Mouse (Mus musculus) lung, embryonic 16.5 days (tissue): Measurements from ENCODE around the gene Scg2. TPM values are rescaled to one million over a fixed set of nuclear protein-coding genes. Genes with fewer than 3 reads are reported as not detected.

Experiments used
- ATAC-seq: fragments of 200-750 bp; cut with Nextera tagmentation; 2 replicates; pipeline ENCODE4 v1.8.0; 2017; ENCODE audit warnings: low read depth, mild to moderate bottlenecking, moderate library complexity
- H3K27ac ChIP-seq: fragments of 300-500 bp; sonication (generic); 2 replicates; pipeline ENCODE4 v1.5.1; 2014; ENCODE audit warnings: mild to moderate bottlenecking, control low read depth, low read length
- H3K27me3 ChIP-seq: fragments of 300-500 bp; sonication (generic); 2 replicates; pipeline ENCODE4 v1.6.1; 2014; ENCODE audit warnings: low read depth, low read length, mixed read lengths; ENCODE audit not compliant: control insufficient read depth, insufficient read depth
- H3K36me3 ChIP-seq: fragments of 300-500 bp; sonication (generic); 2 replicates; pipeline ENCODE4 v1.6.1; 2014; ENCODE audit warnings: low read length; ENCODE audit not compliant: control insufficient read depth, insufficient read depth
- H3K4me1 ChIP-seq: fragments of 300-500 bp; sonication (generic); replicated peaks from 2 replicates; pipeline ENCODE4 v1.6.1; 2014; ENCODE audit warnings: low read length, mixed read lengths; ENCODE audit not compliant: control insufficient read depth, insufficient read depth
- H3K4me2 ChIP-seq: fragments of 300-500 bp; sonication (generic); 2 replicates; pipeline ENCODE4 v1.6.1; 2014; ENCODE audit warnings: low read depth, low read length, control low read depth
- H3K4me3 ChIP-seq: fragments of 300-500 bp; sonication (generic); 2 replicates; pipeline ENCODE4 v1.5.1; 2014; ENCODE audit warnings: mild to moderate bottlenecking, low read length, control low read depth
- H3K9ac ChIP-seq: fragments of 300-500 bp; sonication (generic); 2 replicates; pipeline ENCODE4 v1.6.1; 2014; ENCODE audit warnings: low read length, control low read depth
- H3K9me3 ChIP-seq: fragments of 300-500 bp; sonication (generic); 2 replicates; pipeline ENCODE4 v1.6.1; 2016; ENCODE audit warnings: low read length; ENCODE audit not compliant: control insufficient read depth
- WGBS: fragments of 180-500 bp; shearing (Covaris S2); extraction: QIAGEN DNeasy Blood & Tissue Kit; methylation state at CpG from one replicate; pipeline ENCODE4 v1.1.7; 2014; 5-methylcytosine and 5-hydroxymethylcytosine counted together
- polyA plus RNA-seq: library from polyadenylated mRNA; unstranded; fragments of >200 nt; fragmentation: Nextera tagmentation; extraction: Ambion mirVana; gene quantifications from 2 replicates; pipeline ENCODE4 v1.2.1, GENCODE M21; 2015

Scg2 gene
- polyA plus RNA-seq, result 0.65 and 1.5 TPM in 2 replicates

- Histone ChIP-seq H3K4me1 (no peaks in the 10 kb centered on the region), H3K27me3 (no peaks in the 10 kb centered on the region), H3K4me2 (no peak within 1 kb of the TSS), H3K9ac (no peak within 1 kb of the TSS), H3K36me3 (no peaks in the 10 kb centered on the region), H3K4me3 (no peak within 1 kb of the TSS), H3K9me3 (no peaks in the 10 kb centered on the region), H3K27ac (no peak within 1 kb of the TSS)
- ATAC-seq, result peak; percentile 90
- WGBS, result 13% methylated on average over 22 of the region's 22 CpGs
Observed at GRCm38 (mm10) chr1:79439609-79440308, at the start of gene Scg2. Gene Scg2, minus strand, starts transcription at chr1:79440120.

GRCm38 (mm10) chr1:79485546-79485945 is 45.6 kb upstream of the Scg2 start:
- 75% methylated on average over 6 of the region's 6 CpGs for WGBS

GRCm38 (mm10) chr1:79470856-79471255 is 30.9 kb upstream of the Scg2 start:
- Histone ChIP-seq H3K4me2 (no peak overlapping the region), H3K9me3 (no peaks in the 10 kb centered on the region), H3K4me3 (no peak overlapping the region), H3K27ac (no peak overlapping the region), H3K4me1 (no peaks in the 10 kb centered on the region), H3K36me3 (no peaks in the 10 kb centered on the region), H3K27me3 (no peaks in the 10 kb centered on the region), H3K9ac (no peak overlapping the region)
- 61% methylated on average over 2 of the region's 2 CpGs for WGBS
- ATAC-seq, result no peak

More at GRCm38 (mm10) chr1:79485546-79485945, 45.6 kb upstream of the Scg2 start:
- no peak overlapping the region for H3K9ac ChIP-seq
- H3K27ac ChIP-seq, result no peak overlapping the region
- H3K9me3 ChIP-seq, result no peaks in the 10 kb centered on the region
- no peak overlapping the region for H3K4me2 ChIP-seq
- H3K36me3 ChIP-seq, result no peaks in the 10 kb centered on the region
- no peaks in the 10 kb centered on the region for H3K27me3 ChIP-seq
- ATAC-seq, result no peak
- no peak overlapping the region for H3K4me3 ChIP-seq
- H3K4me1 ChIP-seq, result no peaks in the 10 kb centered on the region

- Histone ChIP-seq H3K27ac (no peak overlapping the region), H3K27me3 (no peaks in the 10 kb centered on the region)
- WGBS, result 72% methylated on average over 5 of the region's 5 CpGs
Observed at GRCm38 (mm10) chr1:79469871-79470270, 30.0 kb upstream of the Scg2 start.

GRCm38 (mm10) chr1:79466585-79466984 is 26.7 kb upstream of the Scg2 start:
- WGBS, result 26% methylated on average over 3 of the region's 3 CpGs
- no peak for ATAC-seq
- no peaks in the 10 kb centered on the region for H3K9me3 ChIP-seq
- no peak overlapping the region for H3K9ac ChIP-seq
- no peak overlapping the region for H3K4me3 ChIP-seq
- no peak overlapping the region for H3K4me2 ChIP-seq
- H3K27me3 ChIP-seq, result no peaks in the 10 kb centered on the region
- H3K27ac ChIP-seq, result no peak overlapping the region
- H3K4me1 ChIP-seq, result no peaks in the 10 kb centered on the region
- no peaks in the 10 kb centered on the region for H3K36me3 ChIP-seq

More at GRCm38 (mm10) chr1:79469871-79470270, 30.0 kb upstream of the Scg2 start:
- ATAC-seq, result no peak
- no peaks in the 10 kb centered on the region for H3K36me3 ChIP-seq
- H3K4me3 ChIP-seq, result no peak overlapping the region
- H3K4me2 ChIP-seq, result no peak overlapping the region
- H3K9ac ChIP-seq, result no peak overlapping the region
- no peaks in the 10 kb centered on the region for H3K4me1 ChIP-seq
- no peaks in the 10 kb centered on the region for H3K9me3 ChIP-seq

- Histone ChIP-seq H3K27ac (no peak overlapping the region), H3K9me3 (no peaks in the 10 kb centered on the region), H3K4me2 (no peak overlapping the region), H3K9ac (no peak overlapping the region), H3K27me3 (no peaks in the 10 kb centered on the region), H3K4me1 (no peaks in the 10 kb centered on the region), H3K36me3 (no peaks in the 10 kb centered on the region), H3K4me3 (no peak overlapping the region)
- 46% methylated on average over 5 of the region's 5 CpGs for WGBS
- no peak for ATAC-seq
Observed at GRCm38 (mm10) chr1:79458558-79458957, 18.6 kb upstream of the Scg2 start.

- Histone ChIP-seq H3K27me3 (no peaks in the 10 kb centered on the region), H3K9me3 (no peaks in the 10 kb centered on the region), H3K27ac (no peak overlapping the region), H3K4me2 (no peak overlapping the region), H3K4me1 (no peaks in the 10 kb centered on the region), H3K9ac (no peak overlapping the region), H3K4me3 (no peak overlapping the region), H3K36me3 (no peaks in the 10 kb centered on the region)
- WGBS, result 11% methylated on average over 4 of the region's 4 CpGs
- no peak for ATAC-seq
Observed at GRCm38 (mm10) chr1:79454164-79454563, 14.2 kb upstream of the Scg2 start.

- no peak for ATAC-seq
- H3K4me1 ChIP-seq, result no peaks in the 10 kb centered on the region
- WGBS, result 70% methylated on average over 1 of the region's 1 CpGs
Observed at GRCm38 (mm10) chr1:79452339-79452738, 12.4 kb upstream of the Scg2 start.

GRCm38 (mm10) chr1:79450343-79451021 is 10.6 kb upstream of the Scg2 start:
- no peak overlapping the region for H3K4me3 ChIP-seq
- H3K4me1 ChIP-seq, result no peaks in the 10 kb centered on the region
- H3K27me3 ChIP-seq, result no peaks in the 10 kb centered on the region
- no peak overlapping the region for H3K4me2 ChIP-seq
- 26% methylated on average over 20 of the region's 20 CpGs for WGBS
- H3K9ac ChIP-seq, result no peak overlapping the region
- ATAC-seq, result no peak
- no peak overlapping the region for H3K27ac ChIP-seq
- H3K9me3 ChIP-seq, result no peaks in the 10 kb centered on the region
- no peaks in the 10 kb centered on the region for H3K36me3 ChIP-seq

More at GRCm38 (mm10) chr1:79452339-79452738, 12.4 kb upstream of the Scg2 start:
- no peak overlapping the region for H3K9ac ChIP-seq
- no peak overlapping the region for H3K4me3 ChIP-seq
- H3K36me3 ChIP-seq, result no peaks in the 10 kb centered on the region
- H3K27me3 ChIP-seq, result no peaks in the 10 kb centered on the region
- no peaks in the 10 kb centered on the region for H3K9me3 ChIP-seq
- no peak overlapping the region for H3K4me2 ChIP-seq
- no peak overlapping the region for H3K27ac ChIP-seq
